Mouse (Mus musculus) heart, embryonic 14.5 days (tissue): ENCODE measurements around the gene Tut1. TPM values are rescaled to one million over a fixed set of nuclear protein-coding genes. Genes with fewer than 3 reads are reported as not detected.

ENCODE experiments used
- ATAC-seq: fragments of 200-750 bp; cut with Nextera tagmentation; 2 replicates; pipeline ENCODE4 v1.8.0; 2017; ENCODE audit warnings: low read depth, moderate TSS enrichment; ENCODE audit not compliant: insufficient number of reproducible peaks, insufficient read depth, low FRiP score
- H3K27ac ChIP-seq, 2 experiments: fragments of 200-500 bp in 1 of 2; fragments of 300-500 bp in 1 of 2; sonication (generic) in 1 of 2; replicated peaks in 1 of 2; 2 replicates each; pipeline ENCODE4 v1.5.1; 2012 to 2014; ENCODE audit warnings: low read depth in 2 of 2, low read length in 2 of 2, control low read depth in 1 of 2, mild to moderate bottlenecking in 1 of 2, mixed read lengths in 1 of 2; ENCODE audit not compliant: control insufficient read depth in 1 of 2, insufficient read depth in 1 of 2
- H3K27me3 ChIP-seq: fragments of 300-500 bp; sonication (generic); 2 replicates; pipeline ENCODE4 v1.6.1; 2014; ENCODE audit warnings: mild to moderate bottlenecking, low read length, control low read depth; ENCODE audit not compliant: control insufficient read depth, insufficient read depth
- H3K36me3 ChIP-seq: fragments of 300-500 bp; sonication (generic); 2 replicates; pipeline ENCODE4 v1.6.1; 2014; ENCODE audit warnings: mild to moderate bottlenecking, control low read depth, low read length, mixed read lengths; ENCODE audit not compliant: control insufficient read depth, insufficient read depth
- H3K4me1 ChIP-seq, 2 experiments: fragments of 200-500 bp in 1 of 2; fragments of 300-500 bp in 1 of 2; sonication (generic) in 1 of 2; 2 replicates each; pipeline ENCODE4 v1.6.1; 2012 to 2014; ENCODE audit warnings: low read length in 2 of 2, control low read depth in 1 of 2, mixed read lengths in 1 of 2; ENCODE audit not compliant: control insufficient read depth in 2 of 2, insufficient read depth in 2 of 2
- H3K4me2 ChIP-seq: fragments of 300-500 bp; sonication (generic); 2 replicates; pipeline ENCODE4 v1.6.1; 2014; ENCODE audit warnings: mild to moderate bottlenecking, low read length
- H3K4me3 ChIP-seq, 2 experiments: fragments of 200-500 bp in 1 of 2; fragments of 300-500 bp in 1 of 2; sonication (generic) in 1 of 2; 2 replicates each; pipeline ENCODE4 v1.5.1; 2012 to 2014; ENCODE audit warnings: low read length in 2 of 2, mild to moderate bottlenecking in 2 of 2, control low read depth in 1 of 2, low read depth in 1 of 2, moderate library complexity in 1 of 2; ENCODE audit not compliant: control insufficient read depth in 1 of 2, insufficient read depth in 1 of 2
- H3K9ac ChIP-seq: fragments of 300-500 bp; sonication (generic); 2 replicates; pipeline ENCODE4 v1.6.1; 2014; ENCODE audit warnings: mild to moderate bottlenecking, low read length
- H3K9me3 ChIP-seq: fragments of 300-500 bp; sonication (generic); 2 replicates; pipeline ENCODE4 v1.6.1; 2016; ENCODE audit warnings: low read length, control low read depth; ENCODE audit not compliant: control insufficient read depth
- WGBS: fragments of 180-500 bp; shearing (Covaris S2); extraction: QIAGEN DNeasy Blood & Tissue Kit; methylation state at CpG from one replicate; pipeline ENCODE4 v1.1.7; 2014; 5-methylcytosine and 5-hydroxymethylcytosine counted together
- polyA plus RNA-seq: library from polyadenylated mRNA; unstranded; fragments of >200 nt; fragmentation: Nextera tagmentation; extraction: Ambion mirVana; gene quantifications from 2 replicates; pipeline ENCODE4 v1.2.1, GENCODE M21; 2014

The Tut1 gene
- polyA plus RNA-seq, result 14.5 and 15.6 TPM in 2 replicates

- peaks cover 69% of the 10 kb centered on the region for H3K36me3 ChIP-seq
- peaks cover 0 to 15% of the 10 kb centered on the region in 2 experiments; a peak in 1 of 4 replicates for H3K4me1 ChIP-seq
- WGBS, result 1% methylated on average over 46 of the region's 46 CpGs
- H3K9me3 ChIP-seq, result no peaks in the 10 kb centered on the region
- peak within 1 kb of the TSS; percentile 65 to 71 for H3K4me3 ChIP-seq
- peak within 1 kb of the TSS; percentile 54 to 60 for H3K27ac ChIP-seq
- no peaks in the 10 kb centered on the region for H3K27me3 ChIP-seq
- peak; percentile 87 for ATAC-seq
- H3K4me2 ChIP-seq, result peak within 1 kb of the TSS; percentile 82
- H3K9ac ChIP-seq, result peak within 1 kb of the TSS; percentile 72
These were observed at the start of gene Tut1 for GRCm38 (mm10) chr19:8953135-8954039. Tut1 (plus strand) TSS chr19:8953847.

- ATAC-seq, result no peak
- Histone ChIP-seq H3K4me3 (no peak overlapping the region), H3K4me2 (no peak overlapping the region), H3K9me3 (no peaks in the 10 kb centered on the region), H3K27ac (no peak overlapping the region), H3K4me1 (no peaks in the 10 kb centered on the region), H3K27me3 (no peaks in the 10 kb centered on the region), H3K36me3 (peaks cover 98% of the 10 kb centered on the region), H3K9ac (no peak overlapping the region)
- 91% methylated on average over 6 of the region's 6 CpGs for WGBS
These were observed 45.1 kb upstream of the Tut1 start for GRCm38 (mm10) chr19:8908531-8908930.

- Histone ChIP-seq H3K4me1 (no peaks in the 10 kb centered on the region), H3K36me3 (peaks cover 100% of the 10 kb centered on the region), H3K4me3 (no peak overlapping the region), H3K27ac (no peak overlapping the region), H3K27me3 (no peaks in the 10 kb centered on the region), H3K4me2 (no peak overlapping the region), H3K9me3 (no peaks in the 10 kb centered on the region), H3K9ac (no peak overlapping the region)
- no peak for ATAC-seq
- 88% methylated on average over 5 of the region's 5 CpGs for WGBS
These were observed 41.8 kb upstream of the Tut1 start for GRCm38 (mm10) chr19:8911810-8912209.

- no peaks in the 10 kb centered on the region for H3K9me3 ChIP-seq
- no peaks in the 10 kb centered on the region for H3K4me1 ChIP-seq
- H3K4me3 ChIP-seq, result no peak overlapping the region
- no peak overlapping the region for H3K27ac ChIP-seq
- ATAC-seq, result no peak
- WGBS, result 96% methylated on average over 3 of the region's 3 CpGs
- no peaks in the 10 kb centered on the region for H3K27me3 ChIP-seq
- no peak overlapping the region for H3K9ac ChIP-seq
- peaks cover 80% of the 10 kb centered on the region for H3K36me3 ChIP-seq
- no peak overlapping the region for H3K4me2 ChIP-seq
These were observed 39.4 kb upstream of the Tut1 start for GRCm38 (mm10) chr19:8914212-8914611.

DNA sequence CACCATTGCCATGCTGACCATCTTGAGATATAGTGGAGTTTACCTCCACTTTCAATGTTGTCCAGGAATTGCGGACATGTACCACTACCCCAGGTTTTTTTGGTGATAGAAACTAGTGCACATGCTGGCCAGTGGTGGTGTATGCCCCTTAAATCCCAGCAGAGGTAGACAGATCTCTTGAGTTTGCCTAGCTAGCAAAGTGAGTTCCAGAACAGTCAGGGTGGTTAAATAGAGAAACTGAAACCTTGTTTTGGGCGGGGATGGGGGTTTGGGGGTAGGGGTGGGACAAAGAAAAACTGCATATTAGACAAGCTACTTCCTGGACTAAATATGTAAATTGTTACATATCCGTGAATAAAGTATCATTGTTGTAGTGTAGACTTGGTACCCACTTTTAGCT lies 34.6 kb upstream of the Tut1 start:
- H3K9me3 ChIP-seq, result no peaks in the 10 kb centered on the region
- no peak overlapping the region for H3K4me2 ChIP-seq
- no peak overlapping the region for H3K9ac ChIP-seq
- no peak overlapping the region for H3K27ac ChIP-seq
- no peak overlapping the region for H3K4me3 ChIP-seq
- peaks cover 2 to 9% of the 10 kb centered on the region in 2 experiments; a peak in 3 of 4 replicates for H3K4me1 ChIP-seq
- H3K27me3 ChIP-seq, result no peaks in the 10 kb centered on the region
- 87% methylated on average over 3 of the region's 3 CpGs for WGBS
- ATAC-seq, result no peak
- H3K36me3 ChIP-seq, result peaks cover 47% of the 10 kb centered on the region

- Histone ChIP-seq H3K4me3 (peak overlapping the region in 1 of 2 experiments; percentile 71; a peak in 2 of 4 replicates), H3K9ac (peak overlapping the region; percentile 89)
- WGBS, result 53% methylated on average over 6 of the region's 6 CpGs
These were observed 34.0 kb upstream of the Tut1 start for GRCm38 (mm10) chr19:8919684-8920072.

GRCm38 (mm10) chr19:8920073-8920736 lies 33.4 kb upstream of the Tut1 start, which contains the start of gene B3gat3:
B3gat3 (plus strand) TSS chr19:8920374.
- Histone ChIP-seq H3K9ac (peak within 1 kb of the TSS; percentile 89), H3K27me3 (no peaks in the 10 kb centered on the region), H3K27ac (peak within 1 kb of the TSS; percentile 80 to 87), H3K36me3 (peaks cover 41% of the 10 kb centered on the region), H3K4me3 (peak within 1 kb of the TSS; percentile 71 to 92), H3K4me1 (peaks cover 2 to 9% of the 10 kb centered on the region in 2 experiments; a peak in 3 of 4 replicates), H3K9me3 (no peaks in the 10 kb centered on the region), H3K4me2 (peak within 1 kb of the TSS; percentile 89)
- WGBS, result 3% methylated on average over 40 of the region's 50 CpGs
- peak; percentile 95 for ATAC-seq

More at GRCm38 (mm10) chr19:8919684-8920072, 34.0 kb upstream of the Tut1 start:
- Histone ChIP-seq H3K4me2 (peak overlapping the region; percentile 89), H3K27me3 (no peaks in the 10 kb centered on the region), H3K9me3 (no peaks in the 10 kb centered on the region), H3K27ac (peak overlapping the region; percentile 80 to 87), H3K4me1 (peaks cover 2 to 9% of the 10 kb centered on the region in 2 experiments; a peak in 3 of 4 replicates), H3K36me3 (peaks cover 46% of the 10 kb centered on the region)
- ATAC-seq, result no peak
